Mouse (Mus musculus) gastrocnemius, adult 8-10 months (tissue): Measurements from ENCODE around the gene Pbp2. TPM values are rescaled to one million over a fixed set of nuclear protein-coding genes. Genes with fewer than 3 reads are reported as not detected.
A peak's percentile ranks its signal among the peaks of the same experiment; 100 is the strongest.

Experiments
- DNase-seq, 2 experiments: peaks; one replicate each; pipeline ENCODE4 v3.0.0; 2022; ENCODE audit warnings: low spot score in 2 of 2
- total RNA-seq, 4 experiments: library from RNA; stranded (reverse); gene quantifications; 2 replicates each; pipeline ENCODE4 v1.2.4; 2022

The Pbp2 gene
- not detected for total RNA-seq

GRCm38 (mm10) chr6:135310305-135310704 lies at the start of gene Pbp2:
Gene Pbp2, minus strand, starts transcription at chr6:135310405.
- no peak for DNase-seq

DNA sequence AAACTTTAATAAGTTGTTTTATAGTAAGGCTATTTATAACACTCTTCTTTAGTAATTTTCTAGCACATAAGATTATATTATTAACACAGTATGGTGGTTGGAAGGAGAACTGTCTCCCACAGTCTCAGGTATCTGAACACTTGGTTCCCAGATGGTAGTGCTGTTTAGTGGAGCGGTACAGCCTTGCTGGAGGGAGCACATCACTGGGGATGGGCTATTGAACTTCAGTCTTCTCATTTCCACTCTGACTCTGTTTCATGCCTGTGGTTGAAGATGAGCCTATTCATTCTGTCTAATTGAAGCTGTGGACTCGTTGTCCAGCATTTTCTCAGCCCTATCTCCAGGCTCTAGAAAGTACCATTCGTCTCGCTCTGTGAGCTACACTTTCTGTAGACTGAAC lies 44.7 kb upstream of the Pbp2 start:
- no peak for DNase-seq

GRCm38 (mm10) chr6:135352537-135352936 lies 42.3 kb upstream of the Pbp2 start:
- no peak for DNase-seq

DNA sequence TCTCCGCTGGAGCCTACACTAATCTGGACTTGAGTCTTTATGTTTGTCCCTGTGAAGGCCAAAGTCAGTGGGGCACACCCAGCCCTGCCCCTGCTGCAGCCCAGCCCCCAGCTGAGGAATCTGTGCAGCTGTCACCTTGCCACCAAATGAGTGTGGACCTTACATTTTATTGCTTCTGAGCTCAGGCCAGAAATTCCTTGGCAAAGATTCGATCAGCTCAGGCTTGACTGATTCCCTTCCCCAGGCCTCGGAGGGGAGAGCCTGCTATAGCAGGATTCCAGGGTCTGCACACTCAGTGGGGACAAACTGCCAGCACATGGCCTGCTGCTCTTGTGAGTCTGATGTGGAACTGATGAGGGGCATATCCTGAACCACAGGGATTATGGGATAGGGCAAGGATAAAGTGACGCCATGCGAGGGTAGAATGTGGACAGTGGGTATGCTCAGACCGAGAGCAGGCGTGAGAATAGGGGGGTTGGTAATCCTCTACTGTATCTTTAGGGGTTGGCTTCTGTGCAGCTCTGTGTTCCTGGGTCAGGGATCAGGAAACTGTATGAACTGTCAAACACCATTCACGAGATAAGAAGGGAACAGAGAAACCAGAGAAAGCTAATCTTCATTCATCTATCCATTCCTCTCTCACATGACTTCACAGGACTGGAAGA lies 41.6 kb upstream of the Pbp2 start:
- no peak for DNase-seq

DNA sequence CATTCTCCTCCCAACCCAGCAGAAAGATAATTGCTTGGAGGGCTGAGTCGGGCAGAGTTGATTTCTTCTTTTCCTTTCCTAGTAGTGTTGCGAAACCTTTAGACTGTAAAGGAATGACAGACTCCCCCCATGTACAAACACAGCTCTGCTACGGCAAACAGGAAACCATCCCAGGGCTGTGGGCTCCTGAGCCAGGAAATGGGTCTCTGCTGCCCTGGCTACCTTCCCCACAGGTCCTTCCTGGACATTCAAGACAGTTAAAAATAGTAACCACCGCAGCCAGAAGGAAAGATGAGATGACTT lies 30.8 kb upstream of the Pbp2 start:
- no peak for DNase-seq

- peak; percentile 24 to 38 for DNase-seq
Measured at GRCm38 (mm10) chr6:135340355-135341075, 30.3 kb upstream of the Pbp2 start.

DNA sequence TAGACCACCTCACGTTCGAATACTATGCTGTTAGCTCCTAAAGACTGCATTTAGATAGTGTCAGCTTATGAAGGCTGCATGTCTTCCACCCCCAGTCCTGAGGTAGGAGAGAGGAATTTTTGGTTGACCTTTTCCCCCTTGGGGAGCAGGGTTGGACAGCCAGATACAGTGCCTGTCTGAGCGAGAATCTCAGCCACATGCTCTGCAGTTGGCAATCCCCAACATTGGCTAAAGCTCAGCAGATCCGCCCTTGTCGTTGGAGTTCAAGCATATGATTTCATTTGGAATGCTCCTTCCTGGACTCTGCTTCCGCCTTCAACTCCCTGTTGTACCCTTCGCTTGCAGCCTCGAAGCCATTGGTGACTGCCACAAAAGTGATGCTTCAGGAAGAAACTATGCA lies 26.2 kb upstream of the Pbp2 start:
- DNase-seq: no peak

DNA sequence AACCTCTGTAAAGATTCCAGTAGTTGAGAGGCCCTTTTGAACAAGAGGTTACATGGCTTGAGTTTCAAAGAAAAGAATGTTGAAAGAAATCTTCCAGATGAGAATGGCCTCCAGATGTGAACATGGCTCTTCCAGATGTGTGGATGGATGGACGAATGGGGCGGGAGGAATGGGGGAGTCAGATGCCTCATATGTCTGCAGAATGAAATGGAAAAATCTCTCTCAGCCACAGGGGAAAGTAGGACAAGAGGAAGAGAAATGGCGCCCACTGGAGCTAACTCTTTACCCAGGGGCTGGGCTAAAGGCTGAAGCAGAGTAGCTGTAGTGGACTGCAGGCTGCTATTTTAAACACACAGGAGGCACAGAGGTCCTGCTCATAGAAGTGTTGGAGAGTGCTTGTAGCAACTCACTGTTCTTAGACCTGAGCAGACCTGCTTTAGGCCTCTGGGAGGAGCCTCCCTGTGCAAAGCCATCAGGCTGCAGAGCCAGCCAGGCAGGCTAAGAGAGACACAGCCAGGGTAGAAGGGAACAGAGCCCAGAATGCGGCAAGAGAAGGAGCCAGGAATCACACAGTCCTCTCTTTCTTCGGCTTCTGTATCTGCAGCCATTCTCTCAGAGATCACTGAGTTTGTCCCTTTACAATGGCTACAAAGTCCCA lies 23.9 kb upstream of the Pbp2 start:
- peak; percentile 32 to 38 for DNase-seq

DNA sequence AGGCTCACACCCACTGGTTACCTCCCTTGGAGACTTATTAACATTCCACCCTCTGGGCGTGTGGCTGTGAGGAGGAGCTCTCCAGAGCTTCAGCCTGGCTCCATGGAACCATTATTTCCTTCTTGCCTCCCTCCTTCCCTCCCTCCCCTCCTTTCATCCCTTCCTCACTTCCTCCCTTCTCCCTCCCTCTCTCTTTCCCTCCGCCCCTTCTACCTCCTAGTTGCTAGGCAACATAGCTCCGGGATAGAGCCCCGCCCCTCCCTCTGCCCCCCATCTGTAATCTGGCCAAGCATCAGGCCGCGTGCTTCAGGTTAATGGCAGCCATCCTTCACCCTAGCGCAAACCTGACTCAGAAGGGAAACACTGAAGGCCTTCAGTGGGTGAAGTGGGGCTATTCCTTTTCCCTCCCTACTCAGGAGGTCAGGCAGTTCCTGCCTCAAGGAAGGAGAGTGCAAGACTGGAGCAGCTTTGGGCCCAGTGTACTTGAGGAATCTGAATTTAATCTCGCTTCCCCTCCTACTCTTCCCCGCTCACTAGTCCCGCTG lies 22.6 kb upstream of the Pbp2 start:
- no peak for DNase-seq

DNA sequence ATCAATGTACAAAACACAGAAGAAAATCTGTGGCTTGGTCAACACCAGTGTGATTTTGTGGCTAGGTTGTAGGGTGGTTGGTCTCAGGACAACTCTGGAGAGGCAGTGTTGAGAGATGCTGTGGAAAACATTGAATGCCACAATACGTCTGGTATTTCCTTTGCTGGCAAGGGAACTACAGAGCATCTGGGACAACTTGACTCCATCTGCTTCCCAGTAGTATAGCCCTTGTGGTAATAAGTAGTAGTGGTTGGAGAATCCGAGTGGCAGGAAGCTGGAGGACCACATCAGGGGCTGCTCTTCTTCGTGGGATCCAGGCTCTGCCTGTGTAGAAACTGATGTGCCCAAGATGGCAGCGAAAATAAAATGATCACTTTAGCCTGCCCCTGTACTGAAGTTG lies 21.7 kb upstream of the Pbp2 start:
- DNase-seq: no peak

- no peak for DNase-seq
Measured at GRCm38 (mm10) chr6:135326847-135327246, 16.6 kb upstream of the Pbp2 start.

DNA sequence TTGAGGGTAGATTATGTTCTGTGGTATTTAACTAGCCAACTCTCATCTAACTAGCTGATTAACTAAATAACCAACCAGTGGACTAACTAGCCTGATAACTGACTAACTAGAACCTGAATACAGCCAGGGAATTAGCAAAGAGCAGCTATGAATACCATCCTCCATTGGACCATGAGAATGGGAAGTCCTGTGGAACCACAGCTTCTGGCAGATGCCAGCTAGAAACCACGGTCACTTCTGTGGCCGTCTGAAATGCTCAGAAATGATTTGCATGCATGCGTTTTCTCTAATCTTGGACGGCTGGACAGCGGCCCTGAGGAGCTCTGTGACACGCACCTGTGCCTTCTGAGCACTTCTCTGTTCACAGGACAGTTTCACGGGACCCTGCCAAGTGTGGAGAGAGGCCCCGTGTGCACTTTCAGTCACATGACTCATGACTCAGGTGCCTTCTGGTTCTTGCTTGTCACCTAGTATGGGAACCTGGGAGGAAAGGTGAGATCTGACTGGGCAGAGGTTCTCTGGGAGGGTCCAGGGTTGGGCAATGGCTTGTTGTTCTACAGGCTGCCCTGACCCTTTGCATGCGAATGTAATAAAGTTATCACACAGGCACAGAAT lies 14.6 kb upstream of the Pbp2 start:
- no peak for DNase-seq

DNA sequence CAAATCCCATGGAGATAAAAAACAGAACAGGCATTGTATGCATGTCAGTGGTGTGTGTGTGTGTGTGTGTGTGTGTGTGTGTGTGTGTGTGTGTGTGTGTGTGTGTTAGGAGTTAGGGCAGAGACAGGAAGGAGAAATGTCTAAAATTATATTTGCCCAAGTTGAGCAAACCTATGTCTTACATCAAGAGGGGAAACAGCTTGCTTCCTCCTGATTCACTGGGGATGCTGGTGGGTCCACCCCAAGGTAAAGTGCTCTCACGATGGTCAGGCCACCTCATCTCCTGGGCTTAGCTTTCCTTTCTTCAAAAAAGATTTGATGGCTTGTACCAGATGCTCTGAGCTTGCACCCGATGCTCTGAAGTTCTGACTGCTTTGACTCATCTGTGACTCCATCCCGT lies 13.9 kb upstream of the Pbp2 start:
- DNase-seq: no peak

DNA sequence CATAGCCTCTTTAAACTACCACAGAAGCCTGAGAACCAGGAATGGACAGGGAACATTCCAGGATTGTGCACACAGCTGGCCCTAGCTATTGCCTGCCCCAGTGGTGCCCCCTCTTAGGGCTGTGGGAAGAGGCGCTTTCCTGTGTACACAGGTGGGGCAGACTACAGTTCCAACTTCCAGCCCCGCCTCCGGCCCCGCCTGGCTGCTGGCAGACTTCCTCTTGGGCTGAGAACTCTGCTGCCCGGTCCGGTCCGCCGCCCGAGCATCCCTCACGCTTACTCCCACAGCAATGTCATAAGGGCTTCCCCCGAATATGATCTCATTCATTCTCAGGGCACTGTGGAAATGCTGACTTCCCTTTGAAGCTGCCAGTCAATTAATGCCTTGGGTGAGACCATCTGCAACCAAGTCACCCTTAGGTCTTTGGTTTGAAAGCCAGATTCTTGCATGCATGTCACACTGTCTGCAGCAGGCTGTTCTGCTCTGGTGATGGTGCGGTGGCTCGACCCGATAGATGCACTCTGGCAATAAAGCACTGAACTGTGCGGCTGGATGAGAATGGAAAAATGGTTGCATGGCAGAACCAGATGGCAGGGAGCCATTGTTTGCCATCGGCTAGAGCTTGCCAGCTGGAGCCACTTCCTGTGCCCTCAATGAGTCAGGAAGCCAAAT lies 13.2 kb upstream of the Pbp2 start:
- DNase-seq: peak; percentile 38

DNA sequence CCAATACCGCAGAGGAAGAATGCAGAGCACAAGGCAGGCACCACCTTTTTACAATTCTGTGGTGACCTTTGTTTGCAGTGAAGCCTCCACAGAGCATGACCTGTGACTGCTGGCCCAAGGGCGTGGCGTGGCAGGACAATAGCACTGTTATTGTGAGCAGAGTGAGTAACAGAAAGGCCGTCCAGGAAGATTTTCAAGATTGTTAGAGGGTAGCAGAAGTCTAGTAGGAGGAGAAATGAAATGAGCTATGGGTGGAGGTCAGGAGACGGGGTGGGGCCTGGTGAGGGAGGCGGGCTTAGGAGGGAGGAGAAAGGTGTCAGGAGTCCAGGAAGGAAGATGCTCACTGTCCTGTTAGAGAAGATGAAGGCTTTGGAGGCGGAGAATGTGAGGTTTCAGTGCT lies 12.5 kb upstream of the Pbp2 start:
- no peak for DNase-seq

DNA sequence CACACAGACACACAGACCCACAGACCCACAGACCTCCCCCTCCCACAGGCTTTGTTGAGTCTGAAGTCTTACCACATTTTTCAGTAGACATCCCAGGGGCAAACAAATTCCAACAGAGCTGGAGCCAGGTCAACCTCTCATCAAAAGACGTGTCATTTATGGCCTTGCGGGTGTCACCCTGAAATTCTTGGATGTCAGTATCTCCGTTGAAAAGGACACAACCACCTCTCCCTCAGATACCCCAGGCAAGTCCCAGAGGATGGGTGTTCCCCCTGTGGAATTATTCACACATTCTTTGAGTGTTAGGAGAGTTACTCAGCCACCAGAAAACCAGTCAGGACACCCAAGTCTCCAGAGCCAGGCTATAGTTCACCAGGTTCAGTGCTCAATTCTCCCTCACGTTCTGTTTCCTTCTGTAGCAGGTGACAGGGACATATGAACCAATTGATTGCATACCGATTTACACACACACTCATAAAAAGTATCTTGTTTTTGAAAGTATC lies 9.3 kb upstream of the Pbp2 start:
- DNase-seq: no peak

DNA sequence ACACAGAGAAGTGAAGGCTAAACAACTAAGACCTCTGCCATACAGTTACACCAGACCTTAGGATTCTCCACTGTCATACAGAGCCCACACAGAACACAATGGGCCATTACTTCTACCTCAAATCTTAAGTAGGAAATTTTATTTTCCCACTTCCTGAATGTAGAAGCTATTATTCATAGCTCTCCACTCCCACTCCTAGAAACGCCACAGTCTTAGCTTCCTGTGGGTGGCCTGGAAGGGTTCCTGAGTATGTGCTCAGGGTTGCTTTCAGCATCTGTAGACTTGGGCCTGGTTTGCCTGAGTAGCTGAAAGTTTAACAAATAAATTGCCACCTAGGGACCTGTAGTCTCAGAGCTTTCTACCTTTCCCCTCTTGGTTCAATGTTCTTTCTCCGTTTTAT lies 5.9 kb upstream of the Pbp2 start:
- DNase-seq: no peak

GRCm38 (mm10) chr6:135313981-135314380 lies 3.8 kb upstream of the Pbp2 start:
- DNase-seq: peak; percentile 45 to 63

DNA sequence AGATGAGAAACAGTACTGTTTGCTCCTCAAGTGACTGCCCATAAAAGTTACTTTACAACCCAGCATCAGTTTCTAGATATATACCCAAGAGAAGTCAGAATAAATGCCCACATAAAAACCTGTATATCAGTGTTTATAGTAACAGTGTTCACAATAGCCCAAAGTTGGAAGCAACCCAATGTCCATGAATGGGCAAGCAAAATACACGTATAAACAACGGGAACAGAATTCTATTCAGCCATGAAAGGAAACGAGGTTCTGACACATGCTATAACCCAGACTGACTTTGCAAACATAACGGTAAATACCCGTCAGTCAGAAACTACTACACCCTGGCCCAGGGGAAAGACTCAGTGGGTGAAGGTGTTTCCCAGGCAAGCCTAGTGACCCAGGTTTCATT lies 1.8 kb upstream of the Pbp2 start:
- DNase-seq: no peak

DNA sequence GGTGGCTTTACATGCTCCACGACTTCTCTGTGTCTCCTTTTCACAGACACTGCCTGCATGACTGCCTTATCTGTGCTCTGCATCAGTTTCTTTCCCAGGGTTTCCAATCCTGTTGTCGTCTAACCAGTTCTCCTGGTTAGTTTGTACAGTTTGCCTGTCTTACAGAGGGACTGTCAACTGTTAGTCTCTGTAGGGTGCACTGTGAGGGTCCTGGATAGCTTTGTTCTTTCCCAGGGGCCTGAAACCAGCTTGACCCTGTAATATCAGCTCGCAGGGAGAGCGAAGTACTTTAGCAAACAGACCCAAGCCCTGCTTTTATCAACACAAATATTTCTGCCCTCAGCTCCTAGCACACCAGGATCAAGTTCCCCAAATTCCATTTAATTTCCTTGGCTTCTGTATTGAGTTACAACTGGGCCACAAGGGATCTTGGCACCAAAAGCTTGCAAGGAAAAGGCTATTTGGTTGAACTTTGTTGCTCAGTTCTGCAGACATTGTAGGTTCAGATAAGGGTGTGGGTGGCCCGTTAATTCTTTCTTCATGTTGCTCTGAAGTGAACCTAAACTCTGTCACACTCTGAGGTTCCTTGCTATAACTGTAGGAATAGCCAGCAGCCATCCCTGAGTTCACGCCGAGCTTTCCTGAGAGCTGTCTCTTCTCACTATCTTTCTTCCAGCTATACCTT lies 5.5 kb downstream of the Pbp2 start:
- DNase-seq: no peak
